Mouse (Mus musculus) kidney, adult 18-20 months (tissue): ENCODE results near the gene Tmem101.
"Not testable (repeated sequence)": the region's sequence is repeated elsewhere in the genome, so short reads cannot be mapped to it uniquely, and the experiment has no call there.

ENCODE experiments used
- DNase-seq: peaks from one replicate; pipeline ENCODE4 v3.0.0; 2021

Gene Tmem101

DNA sequence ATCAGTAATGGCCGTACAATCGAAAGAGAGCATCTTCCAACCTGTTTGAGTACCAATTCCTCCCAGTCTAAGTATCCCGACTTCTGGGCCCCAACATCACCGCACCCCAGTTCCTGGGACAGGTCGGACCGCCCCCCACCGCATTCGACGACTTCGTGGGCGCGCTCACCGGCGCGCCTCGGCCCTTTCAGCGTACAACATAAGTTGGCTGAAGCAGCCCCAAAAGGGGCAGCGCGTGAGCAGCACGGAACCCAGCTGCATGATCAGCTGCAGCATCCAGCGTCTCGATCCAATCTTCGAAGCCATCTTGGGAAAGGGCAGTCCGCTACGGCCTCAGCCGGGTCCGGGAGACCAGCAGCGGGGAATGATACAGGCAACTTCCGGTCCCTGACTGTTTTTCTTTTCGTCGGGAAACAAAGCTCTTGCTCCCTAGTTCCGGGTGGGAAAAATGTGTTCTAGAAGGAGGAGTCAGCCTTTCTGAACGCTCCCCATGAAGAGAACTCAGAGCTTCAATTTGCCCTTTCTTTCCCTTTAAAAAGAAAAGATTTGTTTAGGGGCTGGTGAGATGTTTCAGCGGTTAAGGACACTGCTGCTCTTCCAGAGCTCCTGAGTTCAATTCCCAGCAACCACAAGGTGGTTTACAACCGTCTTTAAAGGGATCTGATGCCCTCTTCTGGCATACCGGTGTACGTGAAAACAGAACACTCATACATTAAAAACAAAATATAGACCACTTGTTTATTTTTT is at the start of gene Tmem101:
Tmem101 (minus strand) TSS at position 366 of the 747 bp plus-strand sequence.
- peak; percentile 92 for DNase-seq

DNA sequence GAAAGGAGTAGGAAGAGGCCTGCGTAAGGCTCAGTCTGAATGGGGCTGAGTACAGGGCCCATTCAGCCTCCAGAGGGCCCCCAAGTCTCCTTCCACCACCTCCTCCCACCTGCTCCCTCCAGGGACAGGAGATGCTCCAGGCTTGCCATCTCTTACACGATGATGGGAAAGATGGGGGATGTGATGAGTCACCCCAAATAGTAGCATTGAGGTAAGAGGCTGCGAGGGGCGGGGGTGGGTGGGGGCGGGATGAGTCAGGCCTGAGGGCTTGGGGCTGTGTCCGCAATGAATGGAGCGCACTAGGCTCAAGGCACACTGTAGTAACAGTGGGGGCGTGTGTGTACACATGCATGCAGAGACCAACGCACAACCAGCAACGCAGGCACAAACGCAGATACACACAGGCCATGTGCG is 45.2 kb upstream of the Tmem101 start:
- DNase-seq, result no peak

DNA sequence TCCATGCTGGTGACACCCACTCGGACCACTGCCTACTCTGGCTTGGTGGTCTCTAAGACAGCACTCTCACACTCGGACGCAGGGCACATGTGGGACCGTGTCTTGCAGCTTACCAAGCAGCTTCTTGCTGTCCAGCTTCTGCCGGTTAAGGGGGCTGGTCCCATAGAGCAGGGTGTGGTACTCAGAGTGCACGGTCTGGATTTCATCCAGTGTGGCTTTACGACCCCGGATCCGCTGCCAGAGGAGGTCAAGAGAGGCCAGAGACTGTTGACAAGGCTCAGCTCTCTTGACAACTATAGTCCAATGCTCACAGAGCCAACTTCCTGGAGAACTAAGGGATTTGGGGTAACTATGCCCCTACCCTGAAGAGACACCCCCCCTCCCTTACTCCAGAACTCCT is 43.7 kb upstream of the Tmem101 start:
- DNase-seq, result no peak

DNA sequence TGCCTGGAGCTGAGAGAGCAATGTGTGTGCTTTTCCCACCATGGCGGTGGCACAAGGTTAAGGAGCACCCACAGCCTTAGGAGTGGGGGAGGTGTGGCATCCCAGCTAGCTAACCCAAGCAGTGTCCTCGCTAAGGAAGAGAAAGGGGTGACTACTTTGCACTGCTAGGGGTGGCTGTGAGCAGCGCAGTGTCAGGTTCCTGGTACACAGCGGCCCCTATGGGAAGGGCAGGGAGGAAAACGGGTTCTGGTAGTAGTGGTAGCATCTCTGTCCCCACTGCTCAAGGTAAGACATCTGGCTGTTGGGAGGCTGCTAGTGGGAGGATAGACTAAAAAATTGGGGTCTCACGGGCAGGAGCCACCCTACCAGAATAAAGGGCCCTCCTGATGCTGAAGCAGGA is 42.0 kb upstream of the Tmem101 start:
- DNase-seq, result no peak

DNA sequence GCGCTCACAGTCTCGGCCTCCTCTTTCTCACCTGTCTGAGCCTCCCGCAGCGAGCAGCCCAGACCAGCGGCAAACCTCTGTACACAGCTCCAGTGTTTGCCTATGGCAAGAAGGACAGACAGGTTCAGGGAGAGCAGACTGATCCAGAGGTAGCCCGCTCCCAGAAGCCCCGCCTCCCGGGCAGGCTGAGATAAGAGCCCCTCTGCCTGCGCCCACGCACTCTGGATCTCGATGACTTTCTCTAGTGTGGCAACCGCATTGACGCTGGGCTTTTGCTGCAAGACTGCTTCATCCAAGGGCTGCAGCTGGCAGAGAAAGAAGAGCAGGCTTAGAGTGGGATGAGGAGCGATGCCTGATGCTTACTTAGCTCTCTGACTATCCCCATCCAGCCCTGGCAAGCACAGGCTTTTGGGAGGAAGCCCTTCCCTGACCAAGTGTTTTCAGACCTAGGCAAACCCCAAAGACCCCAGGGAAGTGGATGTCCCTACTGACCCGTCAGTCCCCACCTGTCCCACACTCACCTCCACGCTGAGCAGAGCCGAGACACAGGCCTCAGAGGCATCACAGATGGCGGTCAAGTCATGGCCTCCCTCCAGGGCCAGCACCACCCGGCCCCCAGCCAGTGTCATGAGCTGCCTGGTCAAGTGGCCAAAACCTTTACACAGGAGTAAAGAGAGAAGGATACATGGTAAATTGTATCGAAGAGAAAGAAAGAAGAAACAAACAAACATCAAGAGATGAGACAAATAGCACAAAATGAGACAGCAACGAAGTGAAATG is 40.0 kb upstream of the Tmem101 start:
- no peak for DNase-seq

DNA sequence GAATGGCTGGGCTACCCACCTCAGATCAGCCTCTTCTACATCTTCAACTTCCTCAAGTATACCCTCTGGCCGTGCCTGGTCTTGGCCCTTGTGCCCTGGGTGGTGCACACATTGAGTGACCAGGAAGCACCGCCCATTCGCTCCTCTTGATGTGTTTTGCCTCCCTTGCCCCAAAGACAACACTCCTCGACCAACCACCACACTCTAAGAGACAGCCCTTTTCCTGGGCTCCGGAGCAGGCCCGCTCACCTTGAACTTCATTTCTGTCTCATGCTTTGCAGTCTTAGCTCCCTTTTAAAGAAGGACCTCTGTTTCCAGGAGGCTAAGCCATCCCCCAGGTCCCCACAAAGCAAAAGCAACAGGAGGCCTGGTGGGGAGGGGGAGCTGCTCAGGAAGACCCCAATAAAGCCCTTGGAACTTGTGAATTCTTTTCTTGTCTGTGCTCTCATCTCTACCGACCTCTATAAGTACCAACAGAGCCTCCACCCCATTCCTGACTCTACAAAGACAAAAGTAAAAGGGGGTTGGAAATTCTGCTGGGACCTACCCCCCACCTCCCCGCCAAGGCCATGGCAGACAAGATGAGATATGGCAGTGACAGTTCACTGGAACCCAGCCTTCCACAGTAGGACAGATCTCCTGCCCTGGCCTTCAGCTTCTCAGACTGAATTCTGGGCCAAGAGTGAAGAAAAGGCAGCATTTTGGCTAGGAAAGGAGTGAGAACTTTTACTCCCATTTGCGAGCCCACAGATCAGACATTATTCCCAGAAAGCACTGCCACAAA is 37.6 kb upstream of the Tmem101 start:
- DNase-seq, result no peak

DNA sequence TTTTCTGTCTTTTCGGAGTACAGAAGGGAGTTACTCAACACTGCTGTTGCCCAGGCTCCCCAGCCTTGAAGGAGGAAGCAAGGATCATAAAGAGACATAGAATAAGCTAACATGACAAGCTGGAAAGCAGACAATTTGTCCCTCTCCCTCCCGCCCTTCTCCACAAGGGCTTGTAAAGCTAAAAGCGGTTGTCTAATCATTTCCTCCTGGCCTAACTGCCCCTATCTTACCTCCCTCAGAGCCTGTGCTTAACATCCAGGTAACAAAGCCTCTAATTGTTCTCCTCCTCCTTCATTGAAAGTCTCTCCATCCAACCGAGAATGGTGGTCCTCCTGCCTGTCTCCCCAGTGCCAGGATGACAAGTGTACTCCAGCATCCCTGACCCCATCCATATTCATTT is 34.6 kb upstream of the Tmem101 start:
- DNase-seq, result no peak

DNA sequence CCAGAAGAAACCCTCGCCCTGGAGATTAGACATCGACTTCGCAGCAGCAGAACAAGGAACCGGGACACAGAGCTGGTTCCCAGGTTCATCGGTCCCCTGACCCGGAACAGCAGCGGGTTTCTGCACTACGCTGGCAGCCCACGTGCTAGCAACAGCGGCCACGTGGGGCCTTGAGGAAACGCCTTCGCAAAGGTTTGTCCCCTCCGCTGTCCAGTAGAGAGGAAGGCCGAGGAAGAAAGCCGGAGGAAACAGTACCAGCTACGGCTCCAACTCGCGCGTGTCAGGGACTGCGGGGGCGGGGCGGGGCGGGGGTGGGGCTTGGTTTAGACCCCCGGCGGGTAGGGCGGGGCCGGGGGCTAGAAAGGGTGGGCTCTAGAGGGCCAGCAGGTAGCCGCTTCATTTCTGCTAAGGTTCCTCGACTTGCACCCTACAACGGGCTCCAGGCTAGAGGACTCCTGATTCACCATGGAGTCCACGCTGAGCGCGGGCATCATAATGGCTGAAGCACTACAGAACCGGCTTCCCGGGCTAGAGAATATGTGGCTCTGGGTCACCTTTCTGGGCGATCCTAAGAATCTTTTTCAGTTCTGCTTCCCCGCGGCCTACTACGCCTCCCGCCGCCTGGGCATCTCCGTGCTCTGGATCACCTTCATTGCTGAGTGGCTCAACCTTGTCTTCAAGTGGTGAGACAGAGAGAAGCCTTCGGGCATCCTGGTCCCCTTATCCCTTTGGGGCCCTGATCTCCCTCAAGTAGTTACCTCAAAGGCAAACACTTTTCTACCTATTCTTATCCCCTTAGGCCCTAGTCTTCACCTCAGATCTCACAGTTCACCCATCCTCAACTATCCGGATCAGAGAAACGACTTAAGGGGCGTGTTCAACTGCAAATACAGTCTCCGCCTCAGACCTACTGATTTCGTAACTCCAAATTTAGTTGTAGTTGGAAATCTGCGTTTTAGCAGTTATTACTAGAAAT is 33.5 kb upstream of the Tmem101 start, which contains the start of gene G6pc3:
G6pc3 (plus strand) TSS at position 160 of the 976 bp plus-strand sequence.
- DNase-seq, result peak; percentile 94

DNA sequence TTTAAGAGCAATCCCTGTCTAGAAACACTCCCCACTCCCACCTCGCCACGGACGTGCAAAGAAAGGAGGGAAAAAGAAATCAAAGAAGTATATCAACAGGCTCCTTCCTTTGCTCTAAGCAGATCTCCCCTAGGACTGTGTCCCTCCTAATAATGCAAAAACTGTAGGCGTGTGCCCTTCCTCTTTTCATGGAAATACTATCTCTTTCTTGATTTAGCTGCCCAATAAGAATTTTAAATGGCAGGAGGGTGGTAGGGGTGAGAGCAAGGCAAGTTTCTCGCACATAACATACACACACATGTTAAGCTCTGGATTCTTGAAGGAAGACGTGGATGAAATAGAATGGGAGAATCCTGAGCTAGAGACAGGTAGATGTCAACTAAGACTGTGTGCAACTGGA is 32.8 kb upstream of the Tmem101 start:
- no peak for DNase-seq

DNA sequence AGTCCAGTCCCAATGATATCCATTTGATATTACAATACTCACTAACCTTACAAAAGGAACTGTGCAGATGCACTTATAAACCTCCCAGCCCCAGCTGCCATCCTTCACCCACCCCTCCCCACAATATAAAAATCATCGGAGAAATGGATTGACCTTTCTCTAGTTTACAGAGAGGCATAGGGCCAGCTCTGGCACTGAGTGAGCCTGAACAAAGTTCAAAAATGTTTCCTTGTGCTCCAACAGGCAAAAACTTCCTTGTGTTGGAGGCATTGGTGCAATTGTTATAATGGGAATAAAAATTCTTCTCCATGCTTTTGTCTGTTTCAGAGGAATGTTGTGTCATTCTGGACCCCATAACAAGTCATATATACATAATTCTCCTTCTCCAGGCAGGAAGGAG is 30.0 kb upstream of the Tmem101 start:
- peak; percentile 32 for DNase-seq

DNA sequence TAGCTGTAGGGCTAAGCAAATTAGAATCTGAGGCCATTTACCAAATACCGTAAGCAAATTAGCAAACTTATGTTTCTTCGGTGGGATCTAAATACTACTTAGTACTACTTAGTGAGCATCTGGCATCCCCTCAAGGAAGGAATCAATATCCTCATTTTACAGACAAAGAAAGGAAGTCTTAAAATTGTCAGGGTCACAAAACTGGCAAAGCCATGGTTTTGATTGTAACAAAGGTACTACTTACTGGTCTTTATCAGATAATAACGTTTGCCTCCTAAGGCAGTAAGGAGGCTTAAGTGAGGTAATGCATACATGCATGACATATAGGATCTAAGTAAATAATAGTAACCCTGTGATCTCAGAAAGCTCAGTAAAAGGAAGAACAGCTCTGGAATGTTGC is 29.5 kb upstream of the Tmem101 start:
- DNase-seq, result no peak

DNA sequence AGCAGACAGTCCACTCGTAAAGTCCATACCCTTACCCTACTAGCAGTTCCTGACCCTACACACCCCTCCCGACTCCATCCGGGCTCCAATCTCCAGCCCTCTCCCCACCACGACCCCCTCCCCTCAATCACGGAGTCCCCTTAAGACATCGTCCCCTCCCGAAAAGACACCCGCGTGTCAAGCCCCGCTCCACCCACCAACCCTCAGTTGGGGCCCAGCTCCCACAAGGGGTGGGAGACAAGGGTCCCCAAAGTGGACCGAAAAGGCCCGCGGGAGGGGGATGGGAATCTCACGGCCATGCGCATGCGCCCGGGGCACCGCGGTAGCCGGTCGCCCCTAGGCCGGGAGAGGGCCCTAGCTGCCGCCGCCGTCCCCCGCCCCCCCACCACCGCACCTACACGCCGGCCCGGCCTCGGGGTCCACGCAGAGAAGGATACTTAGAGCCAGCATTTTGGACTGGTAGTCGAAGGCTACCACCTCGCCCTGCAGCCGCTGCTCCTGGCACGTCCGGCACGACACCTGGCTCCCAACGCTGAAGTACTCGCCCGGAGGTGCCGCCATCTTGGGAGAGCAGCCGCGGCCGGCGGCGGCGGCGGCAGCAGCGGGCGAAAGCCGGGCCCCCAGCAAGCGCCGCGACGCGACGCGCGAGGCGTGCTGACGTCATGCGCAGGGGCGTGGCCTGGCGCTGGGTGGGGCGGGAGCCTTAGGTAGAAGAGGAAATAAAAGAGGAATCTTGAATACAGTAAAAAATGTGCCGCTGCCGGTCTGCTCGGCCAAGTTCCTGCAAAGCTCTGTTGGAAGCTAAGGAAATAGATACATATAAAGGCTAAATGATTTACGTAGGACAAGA is 28.7 kb upstream of the Tmem101 start, which contains the start of gene Lsm12:
Lsm12 (minus strand) TSS at position 651 of the 850 bp plus-strand sequence.
- DNase-seq, result peak; percentile 96

DNA sequence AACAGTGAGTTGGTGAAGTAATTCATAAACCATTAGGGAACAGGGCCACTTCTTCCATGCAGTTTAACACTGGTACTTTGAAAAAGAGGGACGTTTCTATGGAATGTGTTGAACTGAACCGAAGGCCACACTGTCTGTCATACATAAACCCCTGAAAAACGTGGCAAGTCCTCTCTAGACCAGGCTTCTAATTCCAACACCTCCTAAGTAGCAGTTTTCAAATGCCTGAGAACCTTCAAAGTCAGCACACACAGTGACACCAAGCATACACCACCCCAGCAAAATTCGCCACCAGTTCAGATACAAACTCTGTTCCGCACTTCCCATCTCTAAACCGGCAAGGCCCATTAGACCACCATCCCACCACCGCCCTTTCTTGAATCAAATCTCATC is 28.0 kb upstream of the Tmem101 start:
- DNase-seq, result no peak

DNA sequence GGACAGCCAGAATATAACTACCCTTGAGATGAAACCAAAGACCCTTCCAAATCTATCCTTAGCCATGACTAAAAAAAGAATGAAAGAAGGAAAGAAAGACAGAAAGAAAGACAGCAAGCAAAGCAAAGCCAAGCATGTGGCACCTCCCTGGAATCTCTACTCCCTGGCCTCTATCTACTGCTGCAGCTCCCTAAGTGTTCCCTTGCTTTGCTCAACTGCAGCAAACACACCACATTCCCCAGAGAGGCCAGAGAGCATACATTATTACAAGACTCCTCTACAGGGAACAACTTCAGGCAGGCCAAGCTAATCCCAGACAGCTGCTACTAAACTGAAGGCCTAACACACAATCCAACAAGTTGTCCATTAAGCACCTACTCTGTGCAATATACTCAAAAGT is 23.6 kb upstream of the Tmem101 start:
- DNase-seq, result no peak

DNA sequence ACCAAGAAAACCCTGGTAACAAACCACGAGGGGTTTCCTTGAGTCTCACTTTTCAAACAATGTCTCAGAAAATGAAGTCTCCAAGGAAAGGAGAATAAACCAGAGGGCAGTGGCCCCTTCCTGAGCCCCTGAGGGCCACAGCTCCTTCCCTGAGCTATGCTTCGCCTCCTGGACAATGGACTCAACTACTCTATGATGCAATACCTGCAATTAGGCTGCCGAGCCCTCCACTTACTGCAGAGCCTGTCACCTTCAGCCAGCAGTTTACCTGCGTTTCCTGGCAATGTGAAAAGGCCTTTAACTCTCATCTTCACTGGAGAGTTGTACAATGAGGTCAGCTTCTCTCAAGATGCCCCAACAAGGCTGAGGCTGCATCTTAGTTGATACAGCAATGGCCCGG is 12.5 kb upstream of the Tmem101 start:
- no peak for DNase-seq

DNA sequence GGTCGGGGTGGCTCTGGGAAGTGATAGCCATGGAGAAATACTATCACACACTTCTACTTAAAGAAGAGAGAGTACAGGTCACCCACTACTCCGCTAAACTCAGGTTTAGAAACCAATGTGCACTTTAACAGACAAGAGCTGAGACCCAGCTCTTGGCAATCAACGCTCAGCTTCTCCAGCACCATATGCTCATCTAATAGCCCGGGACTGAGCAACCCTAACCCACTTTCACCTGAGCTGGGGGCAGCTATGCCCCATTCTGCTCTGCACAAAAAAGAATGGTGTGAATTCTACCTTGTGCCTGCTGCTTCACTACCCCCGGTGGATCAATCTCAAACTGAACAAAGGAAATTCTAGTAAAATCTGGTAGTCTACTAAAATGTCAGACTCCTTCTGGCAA is 11.3 kb upstream of the Tmem101 start:
- DNase-seq, result no peak

DNA sequence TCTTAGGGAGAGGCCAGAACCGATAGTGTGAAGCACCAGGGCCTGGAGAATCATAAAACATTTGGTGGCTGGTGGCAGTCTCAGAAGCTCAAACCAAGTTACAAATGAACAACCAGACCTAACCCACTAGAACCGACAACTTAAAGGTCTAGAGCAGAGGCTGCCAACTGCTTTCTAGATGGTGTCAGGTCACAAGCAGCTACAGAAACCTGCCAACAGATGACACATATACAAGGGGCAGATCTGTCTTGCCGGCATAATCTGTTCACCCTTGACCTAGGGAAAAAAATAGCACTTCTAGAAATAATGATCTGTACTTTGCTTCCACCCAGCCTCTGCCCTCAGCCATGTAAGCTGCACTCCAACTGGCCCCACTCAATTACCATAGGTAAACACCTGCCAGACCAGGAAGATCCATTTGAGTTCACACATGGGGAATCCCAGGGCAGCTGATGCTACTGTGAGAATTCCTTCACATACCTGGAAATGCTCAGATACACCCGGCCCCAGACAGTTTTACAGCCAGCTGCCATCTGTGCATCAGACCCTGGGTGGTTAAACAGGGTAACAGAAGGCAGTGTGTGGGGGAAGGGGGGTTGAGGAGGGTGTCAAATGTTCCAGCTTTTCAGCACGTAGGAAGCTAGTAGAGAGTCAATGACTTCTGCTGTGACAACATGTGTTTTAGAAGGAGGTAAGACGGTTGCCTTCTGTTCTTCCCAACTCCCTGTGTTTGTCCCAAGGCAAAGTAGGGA is 9.9 kb upstream of the Tmem101 start:
- no peak for DNase-seq

DNA sequence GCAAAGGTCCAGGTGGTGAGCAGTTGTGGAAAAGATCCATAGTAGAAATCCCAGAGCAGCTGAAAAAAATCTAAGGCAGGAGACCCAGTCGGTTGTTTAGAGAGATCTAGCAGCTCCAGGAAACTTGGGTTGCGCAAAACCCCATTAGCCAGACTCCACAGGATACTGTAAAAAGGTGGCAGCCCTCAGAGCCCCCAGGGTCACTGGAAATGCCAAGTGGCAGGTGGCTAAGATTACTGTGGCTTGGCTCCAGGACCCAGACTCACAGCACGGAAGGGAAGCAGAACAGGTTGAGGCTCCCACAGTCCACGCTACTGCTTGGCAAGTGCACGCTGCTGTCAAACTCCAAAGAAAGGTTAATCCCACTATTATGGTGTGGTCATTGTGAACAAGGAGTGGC is 3.6 kb upstream of the Tmem101 start:
- DNase-seq, result no peak

DNA sequence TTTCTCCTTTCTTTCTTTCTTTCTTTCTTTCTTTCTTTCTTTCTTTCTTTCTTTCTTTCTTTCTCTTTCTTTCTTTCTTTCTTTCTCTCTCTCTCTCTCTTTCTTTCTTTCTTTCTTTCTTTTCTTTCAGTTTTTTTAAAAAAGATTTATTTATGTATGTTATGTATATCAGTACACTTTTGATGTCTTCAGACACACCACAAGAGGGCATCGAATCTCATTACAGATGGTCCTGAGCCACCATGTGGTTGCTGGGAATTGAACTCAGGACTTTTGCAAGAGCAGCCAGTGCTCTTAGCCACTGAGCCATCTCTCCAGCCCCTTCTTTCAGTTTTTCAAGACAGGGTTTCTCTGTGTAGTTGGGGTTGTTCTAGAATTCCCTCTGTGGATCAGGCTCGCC is 1.8 kb upstream of the Tmem101 start:
- DNase-seq, result not testable (repeated sequence)

DNA sequence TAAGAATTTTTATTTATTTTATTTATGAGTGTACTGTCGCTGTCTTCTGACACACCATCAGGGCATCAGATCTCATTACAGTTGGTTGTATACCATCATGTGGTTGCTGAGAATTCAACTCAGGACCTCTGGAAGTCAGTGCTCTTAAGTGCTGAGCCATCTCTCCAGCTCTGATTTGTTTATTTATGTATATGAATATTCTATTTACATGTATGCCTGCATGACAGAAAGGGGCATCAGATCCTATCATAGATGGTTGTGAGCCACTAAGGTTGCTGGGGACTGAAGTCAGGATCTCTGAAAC is 534 bp upstream of the Tmem101 start:
- no peak for DNase-seq
